Mouse (Mus musculus) gastrocnemius, postnatal 10 days (tissue): ENCODE data around the gene Rad9a. TPM values are rescaled to one million over a fixed set of nuclear protein-coding genes. Genes with fewer than 3 reads are reported as not detected.

Source experiments
- DNase-seq: peaks from one replicate; pipeline ENCODE4 v3.0.0; 2021; ENCODE audit warnings: mixed read lengths
- total RNA-seq, 2 experiments: library from RNA; stranded (reverse); gene quantifications; 2 replicates each; pipeline ENCODE4 v1.2.3; 2021

Rad9a gene
- total RNA-seq, 2 experiments from 2014 or later: 4.1 to 6.0 TPM

DNA sequence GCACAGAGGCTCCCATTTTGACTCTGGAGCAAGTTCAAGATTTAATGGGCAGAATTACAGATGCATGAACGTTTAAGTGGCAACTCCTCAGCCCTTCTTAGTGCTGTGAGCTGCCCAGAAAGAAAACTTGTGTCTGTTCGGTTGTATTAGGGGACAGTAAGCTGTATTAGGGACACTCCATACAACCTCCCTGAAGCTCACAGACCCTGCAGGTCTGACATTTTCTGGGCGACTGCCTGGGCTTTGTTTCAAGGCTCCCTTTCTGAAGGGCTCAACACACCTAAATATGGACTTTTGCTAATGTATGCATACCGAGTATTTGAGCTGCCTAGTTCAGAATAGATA lies 37.9 kb downstream of the Rad9a start:
- no peak for DNase-seq

DNA sequence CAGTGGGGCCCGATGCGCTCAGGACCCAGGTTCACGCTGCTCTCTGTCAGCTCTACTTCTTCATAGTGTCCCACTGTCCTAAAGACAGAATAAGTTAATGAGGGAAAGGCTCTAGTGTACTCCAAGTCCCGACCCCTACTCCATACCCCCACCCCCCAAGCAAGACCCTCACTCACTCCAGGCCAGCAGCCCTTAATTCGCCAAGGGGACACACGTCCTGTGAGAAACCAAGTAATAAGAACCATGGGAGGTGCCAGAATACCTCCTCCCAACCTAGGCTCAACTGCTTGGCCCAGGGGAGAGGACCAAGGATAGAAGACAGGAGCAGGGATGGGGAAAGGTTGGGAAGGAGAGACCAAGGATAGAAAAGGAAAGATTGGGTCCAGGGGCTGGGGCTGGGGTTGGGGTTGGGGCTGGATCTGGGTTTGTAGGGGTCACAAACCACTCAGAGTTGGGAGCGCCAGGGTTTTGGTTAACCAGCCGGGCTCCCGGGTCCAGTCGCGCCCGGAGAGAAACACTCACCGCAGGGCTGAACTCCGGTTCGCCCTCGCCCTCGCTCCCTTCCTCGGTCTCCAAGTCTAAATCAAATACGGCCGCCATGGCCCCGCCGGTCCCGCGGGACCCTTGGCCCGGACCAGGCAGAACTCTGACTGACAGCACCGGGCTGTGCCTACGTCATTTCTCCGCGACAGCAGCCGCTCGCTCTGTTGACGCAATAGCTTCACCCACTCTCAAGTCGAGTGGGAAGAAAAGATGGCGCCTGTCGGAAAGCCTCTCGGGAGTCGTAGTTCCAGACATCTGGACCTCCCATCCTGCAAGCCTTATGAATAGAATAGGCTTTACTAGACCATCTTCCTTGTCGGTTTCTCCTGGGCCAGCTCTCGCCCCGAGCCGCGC lies 38.6 kb downstream of the Rad9a start, which contains the start of gene Rps6kb2:
Gene Rps6kb2, minus strand, starts transcription at position 709 of the 897 bp plus-strand sequence.
- peak; percentile 97 for DNase-seq

DNA sequence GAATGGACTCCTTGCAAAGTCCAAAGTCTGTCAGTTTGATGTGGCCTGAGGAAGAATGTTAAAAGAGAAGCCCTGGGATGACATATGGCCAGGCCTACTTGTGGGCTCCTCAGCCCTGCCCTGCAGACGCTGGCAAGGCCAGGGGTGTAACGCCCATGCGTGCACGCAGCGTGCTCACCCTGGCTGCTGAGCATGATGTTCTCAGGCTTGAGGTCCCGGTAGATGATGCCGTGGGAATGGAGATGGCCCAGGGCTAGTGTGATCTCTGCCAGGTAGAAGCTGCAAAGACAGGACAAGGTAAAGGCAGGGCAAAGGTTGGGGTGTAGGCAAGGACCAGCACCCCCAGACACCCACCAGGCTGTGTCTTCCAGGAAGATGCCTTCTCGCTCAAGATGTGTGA lies 42.4 kb downstream of the Rad9a start:
- no peak for DNase-seq

DNA sequence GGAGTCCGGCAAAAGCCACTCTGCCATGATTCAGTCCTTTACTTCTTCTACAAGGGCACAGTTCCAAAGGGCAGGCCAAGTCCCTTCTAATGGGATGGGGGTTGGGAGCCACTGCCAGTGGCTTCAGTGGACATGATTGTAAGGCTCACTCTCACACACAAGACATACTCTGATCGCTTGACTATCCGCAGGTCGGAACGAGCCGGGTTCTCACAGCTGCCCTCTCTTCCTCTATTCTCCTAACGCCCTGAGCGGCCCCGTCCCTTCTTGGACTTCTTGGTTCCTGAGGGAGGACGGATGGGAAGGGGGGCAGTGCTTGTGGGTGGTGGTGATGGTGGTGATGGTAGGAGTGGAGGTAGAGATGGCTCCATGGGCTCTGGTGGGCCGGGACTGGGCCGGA lies 44.7 kb downstream of the Rad9a start:
- DNase-seq: no peak

DNA sequence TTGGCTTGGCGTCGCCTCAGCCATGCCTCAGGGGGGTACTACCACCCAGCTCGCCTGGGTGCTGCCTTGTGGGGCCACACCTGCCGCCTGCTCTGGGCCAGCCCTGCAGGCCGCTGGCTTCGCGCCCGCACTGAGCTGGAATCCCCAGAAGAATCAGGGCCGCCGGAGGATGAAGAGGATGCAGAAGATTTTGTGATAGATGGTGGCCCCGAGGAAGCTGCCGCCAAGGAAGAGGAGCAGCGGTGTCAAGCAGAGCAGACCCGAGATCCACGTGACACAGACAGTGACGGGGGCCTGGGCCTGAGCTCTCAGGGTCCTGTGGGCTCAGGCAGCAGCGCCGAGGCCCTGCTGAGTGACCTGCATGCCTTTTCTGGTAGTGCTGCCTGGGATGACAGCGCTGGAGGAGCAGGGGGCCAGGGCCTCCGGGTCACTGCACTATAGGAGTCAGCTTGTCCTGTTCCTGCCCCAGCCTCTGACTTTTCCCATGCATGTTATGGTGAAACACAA lies 45.3 kb downstream of the Rad9a start:
- no peak for DNase-seq

DNA sequence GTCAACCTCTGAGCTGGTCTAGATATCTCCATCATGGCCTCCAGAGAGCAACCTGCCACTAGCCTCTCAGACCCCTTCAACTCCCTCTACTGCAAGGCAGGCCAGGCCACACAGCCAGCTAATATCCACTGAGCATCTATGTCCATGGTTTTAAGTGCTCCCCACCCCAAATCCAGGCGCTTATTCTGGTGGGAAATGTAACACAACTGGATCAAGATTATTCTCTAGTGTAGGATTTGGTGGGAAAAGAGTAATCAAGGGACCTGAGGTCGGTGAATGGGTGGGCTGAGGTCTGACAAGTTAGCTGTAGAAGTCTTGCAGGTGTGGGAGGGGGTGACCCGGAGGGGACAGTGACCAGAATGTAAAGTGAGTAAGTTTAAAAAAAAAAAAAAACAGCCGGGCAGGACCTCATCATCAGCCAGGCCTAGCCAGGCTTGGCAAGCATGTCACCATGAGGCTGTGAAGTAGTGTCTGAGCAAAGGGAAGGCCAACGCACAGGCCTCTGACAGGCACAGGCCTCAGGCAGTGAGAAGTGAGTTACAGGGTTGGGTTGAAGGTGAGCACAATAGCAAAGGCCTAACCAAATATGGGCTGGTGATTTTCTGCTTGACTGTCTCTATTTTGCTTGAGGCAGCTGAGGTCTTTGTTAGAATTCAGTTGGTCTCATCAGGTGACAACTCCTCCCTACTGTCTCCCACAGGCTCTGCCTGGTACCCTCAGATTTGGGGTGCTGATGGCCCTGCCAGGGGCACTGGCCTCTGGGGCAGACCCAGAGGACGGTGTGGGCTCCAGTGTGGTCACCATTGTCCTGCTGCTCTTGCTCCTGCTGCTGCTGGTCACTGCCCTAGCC lies 46.0 kb downstream of the Rad9a start:
- DNase-seq: no peak

DNA sequence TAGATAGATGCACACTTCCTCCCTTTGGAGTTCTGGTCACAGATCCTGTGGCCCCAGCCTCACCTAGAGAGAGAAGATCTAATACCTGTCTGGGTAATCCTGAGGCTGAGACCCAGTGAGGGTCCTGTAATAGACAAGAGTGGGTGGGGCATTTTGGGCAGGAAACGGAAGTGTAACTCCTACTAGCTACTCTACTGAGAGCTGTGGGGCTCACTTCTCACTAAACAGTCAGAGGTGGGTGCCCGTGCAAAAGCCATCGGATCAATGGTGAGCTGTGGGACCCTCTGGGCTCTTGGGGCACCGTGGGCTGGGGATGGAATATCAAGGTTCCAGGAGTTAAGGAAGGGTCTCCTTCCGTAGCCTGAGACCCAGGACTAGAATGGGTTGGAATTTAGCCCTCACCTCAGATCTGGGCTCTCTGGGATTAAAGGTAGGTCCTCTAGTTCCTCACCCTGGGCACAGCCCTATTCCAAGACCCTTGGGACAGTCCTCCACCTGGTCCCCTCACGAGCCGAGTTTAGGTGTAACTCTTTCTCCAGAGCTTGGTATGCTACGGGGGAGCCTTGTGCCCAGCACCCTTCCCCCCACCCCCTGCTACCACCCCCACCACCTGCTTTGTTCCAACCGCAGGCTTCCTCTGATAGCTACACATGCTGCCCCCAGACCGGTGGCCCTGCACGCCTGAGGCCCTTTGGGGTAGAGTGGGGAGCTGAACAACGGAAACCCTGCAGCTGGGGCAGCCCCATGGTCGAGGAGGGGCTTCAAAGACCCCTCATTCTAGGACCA lies 46.8 kb downstream of the Rad9a start:
- DNase-seq: no peak

DNA sequence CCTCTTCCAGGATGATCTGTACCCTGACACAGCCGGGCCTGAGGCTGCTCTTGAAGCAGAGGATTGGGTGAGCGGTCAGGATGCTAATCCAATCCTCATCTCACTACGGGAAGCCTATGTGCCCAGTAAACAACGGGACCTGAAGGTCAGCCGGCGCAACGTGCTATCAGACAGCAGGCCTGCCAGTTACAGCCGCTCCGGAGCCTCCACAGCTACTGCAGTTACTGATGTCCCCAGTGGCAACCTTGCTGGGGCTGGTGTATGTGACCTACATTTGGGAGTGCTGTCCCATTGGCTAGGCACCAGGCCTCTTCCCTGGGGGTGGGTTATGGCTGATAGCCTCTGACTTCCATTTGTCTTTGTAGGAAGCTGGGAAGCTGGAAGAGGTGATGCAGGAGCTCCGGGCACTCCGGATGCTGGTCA lies 48.2 kb downstream of the Rad9a start, which contains the start of gene Ptprcap:
Gene Ptprcap, plus strand, starts transcription at position 373 of the 423 bp plus-strand sequence.
- no peak for DNase-seq

DNA sequence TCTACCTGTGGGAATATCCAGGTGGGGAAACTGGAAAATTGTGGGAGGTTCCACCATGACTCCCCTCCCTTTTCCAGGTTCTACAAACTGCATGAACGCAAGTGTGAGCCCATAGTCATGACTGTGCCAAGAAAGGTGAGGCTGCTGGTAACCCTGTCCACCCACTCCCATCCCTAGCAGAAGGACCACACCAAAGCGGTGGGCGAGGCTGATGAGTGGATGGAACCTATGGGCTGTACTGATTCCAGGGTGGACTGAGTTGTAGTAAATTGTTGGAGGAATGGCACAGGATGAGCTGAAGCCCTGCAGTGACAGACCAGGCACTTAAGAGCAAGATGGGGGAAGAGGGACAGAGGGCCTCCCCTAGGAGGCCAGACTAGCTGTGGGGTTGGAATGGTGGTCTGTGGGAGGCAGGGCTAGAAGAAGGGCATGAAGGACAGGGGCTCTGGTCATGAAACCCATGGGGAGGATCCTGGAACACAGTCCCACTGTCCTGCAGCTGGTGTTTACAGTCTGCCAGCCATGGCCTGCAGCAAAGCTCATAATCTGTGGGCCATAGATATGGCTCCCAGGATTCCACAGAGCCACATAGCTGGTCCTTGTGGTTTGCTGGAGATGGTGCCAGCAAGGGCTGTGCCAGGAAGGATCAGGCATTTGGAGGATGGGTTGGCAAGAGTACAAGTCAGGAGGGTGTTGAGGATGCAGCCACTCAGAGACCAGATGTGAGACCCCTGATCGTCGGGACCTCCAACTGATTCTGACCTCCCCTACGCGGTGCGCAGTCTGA lies 48.8 kb downstream of the Rad9a start:
- no peak for DNase-seq

DNA sequence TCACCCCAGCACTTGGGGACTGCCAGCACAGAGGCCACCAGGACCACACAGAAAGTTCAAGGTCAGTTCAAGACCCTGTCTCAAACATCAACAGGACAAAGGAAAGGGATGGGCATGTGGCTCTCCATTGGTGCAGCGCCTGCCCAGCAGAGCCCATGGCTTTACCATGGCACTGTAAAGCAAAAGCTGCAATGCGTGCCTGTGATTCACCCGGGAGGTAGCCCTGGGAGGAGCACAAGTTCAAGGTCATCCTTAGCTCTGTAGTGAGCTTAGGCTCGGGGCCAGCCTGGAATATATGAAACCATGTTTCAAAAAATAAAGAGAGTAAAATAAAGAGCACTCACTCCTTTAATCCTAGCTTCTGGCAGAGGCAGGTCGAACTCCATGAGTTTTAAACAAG lies 49.6 kb downstream of the Rad9a start:
- DNase-seq: no peak

DNA sequence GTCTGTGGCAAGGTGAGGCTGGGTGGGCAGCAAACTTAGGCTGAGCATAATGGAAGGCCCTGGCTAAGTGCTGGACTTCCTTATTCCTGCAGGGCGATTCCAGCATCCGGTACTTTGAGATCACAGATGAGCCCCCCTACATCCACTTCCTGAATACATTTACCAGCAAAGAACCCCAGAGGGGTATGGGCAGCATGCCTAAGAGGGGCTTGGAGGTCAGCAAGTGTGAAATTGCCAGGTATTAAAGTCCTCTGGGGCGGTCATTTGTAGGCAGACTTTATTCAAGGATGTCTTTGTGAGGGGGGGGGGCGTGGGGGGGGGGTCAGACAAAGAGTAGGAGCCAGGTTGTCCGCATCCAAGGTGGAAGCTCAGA lies 50.0 kb downstream of the Rad9a start:
- DNase-seq: no peak

DNA sequence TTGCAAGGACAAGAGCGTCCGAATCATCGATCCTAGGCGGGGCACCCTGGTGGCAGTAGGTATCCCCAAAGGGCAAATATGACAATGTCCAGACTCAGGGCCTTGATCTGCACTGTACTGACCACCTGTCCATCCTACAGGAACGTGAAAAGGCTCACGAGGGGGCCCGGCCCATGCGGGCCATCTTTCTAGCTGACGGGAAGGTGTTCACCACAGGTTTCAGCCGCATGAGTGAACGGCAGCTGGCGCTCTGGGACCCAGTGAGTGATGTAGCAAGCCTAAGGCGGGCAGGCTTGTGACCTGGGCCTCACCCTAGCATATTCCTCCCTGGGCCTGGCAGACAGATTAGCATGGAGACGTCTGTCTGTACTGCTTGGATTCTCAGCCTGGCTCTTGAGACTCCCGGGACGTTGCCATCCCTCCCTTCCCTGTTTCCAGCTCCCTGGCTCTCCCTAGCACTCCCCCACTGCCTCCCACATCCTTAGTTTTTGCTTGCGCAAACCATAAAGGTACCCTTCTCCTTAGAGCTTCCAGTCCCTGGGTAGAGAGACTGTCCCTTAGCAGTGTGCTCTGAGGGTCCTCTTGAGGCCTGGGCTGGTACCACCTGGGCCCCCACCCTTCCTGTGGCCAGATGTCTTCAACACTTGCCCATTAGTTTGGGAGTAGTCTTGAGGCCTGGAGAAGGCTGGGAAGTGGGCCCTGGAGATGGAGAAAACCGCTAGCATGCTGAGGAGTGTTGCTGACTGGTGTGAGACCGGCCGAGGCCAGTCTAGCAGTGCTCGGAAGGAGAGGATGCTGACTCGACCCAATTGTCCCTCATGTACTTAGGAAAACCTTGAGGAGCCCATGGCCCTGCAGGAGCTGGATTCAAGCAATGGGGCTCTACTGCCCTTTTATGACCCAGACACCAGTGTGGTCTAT lies 50.6 kb downstream of the Rad9a start:
- DNase-seq: no peak

DNA sequence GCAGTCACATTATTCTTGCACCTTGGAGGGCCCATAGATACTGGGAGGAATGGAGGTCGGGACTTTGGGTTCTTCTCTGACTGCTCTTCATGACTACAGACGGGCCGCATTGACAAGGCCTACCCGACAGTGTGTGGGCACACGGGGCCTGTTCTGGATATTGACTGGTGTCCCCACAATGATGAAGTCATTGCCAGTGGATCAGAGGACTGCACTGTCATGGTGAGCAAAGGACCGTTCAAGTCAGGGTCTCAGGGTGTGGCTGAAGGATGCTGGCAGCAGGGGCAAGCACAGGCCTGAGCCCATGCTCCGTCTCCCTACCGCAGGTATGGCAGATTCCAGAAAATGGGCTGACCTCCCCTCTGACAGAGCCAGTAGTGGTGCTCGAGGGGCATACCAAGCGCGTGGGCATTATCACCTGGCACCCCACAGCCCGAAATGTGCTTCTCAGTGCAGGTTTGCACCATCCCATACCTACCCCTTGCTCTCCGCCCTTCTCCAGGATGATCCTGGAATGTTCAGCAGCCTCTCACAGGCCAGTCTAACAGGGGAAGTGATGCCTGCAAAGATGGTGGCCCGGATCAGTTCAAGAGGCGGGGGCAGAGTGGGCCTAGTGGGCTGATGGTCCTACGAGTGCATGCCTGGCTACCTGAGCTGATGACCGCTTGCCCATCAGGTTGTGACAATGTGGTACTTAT lies 51.5 kb downstream of the Rad9a start:
- DNase-seq: no peak

DNA sequence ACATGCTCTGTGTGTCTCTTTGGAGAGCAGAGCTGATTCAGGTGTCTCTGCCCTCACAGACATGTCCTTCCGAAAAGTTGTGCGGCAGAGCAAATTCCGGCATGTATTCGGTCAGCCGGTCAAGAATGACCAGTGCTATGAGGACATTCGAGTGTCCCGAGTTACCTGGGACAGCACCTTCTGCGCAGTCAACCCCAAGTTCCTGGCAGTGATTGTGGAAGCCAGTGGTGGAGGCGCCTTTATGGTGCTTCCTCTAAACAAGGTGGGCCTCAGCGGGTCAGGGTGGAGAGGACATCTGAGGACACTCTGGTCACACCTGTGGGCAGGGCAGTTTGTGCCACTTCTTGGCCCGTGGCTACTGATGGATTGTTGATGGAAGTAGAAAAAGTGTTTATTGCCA lies 52.2 kb downstream of the Rad9a start:
- DNase-seq: no peak

DNA sequence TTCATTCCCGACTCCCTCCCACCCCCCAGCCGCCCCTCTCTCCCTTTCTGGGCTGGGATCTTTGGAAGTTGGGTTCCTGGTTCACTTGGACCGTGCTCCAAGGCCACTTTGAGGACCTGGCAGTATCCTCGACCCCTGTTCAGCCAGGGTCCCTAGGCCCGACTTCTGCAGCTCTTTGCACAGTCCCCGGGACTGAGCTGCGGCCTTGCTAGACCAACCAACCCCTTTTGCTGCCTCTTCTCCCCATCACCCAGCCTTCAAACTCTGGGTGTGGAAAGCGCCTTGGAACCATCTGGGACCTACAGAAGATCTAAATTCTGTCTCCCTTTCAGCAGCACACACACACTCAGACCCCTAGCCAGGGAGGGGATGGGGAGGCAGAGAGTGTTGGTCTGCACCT lies 52.6 kb downstream of the Rad9a start:
- no peak for DNase-seq

DNA sequence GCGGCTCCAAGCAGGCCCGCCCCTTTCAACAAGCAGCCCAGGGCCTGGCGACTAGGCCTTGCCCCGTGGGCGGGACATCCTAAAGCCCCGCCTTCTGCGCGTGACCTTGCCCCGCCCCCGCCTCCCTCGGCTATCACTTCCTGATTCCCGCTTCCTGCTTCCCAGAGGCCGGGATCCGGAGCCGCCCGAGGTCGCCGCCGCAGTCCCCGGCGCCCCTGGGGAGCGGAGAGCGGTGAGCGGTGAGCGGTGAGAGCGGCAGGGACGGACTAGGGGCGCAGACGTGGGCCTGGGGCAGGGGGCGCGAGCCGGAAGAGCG lies 53.0 kb downstream of the Rad9a start, which contains the start of gene Coro1b:
Gene Coro1b, plus strand, starts transcription at position 129 of the 316 bp plus-strand sequence.
- peak; percentile 99 for DNase-seq

DNA sequence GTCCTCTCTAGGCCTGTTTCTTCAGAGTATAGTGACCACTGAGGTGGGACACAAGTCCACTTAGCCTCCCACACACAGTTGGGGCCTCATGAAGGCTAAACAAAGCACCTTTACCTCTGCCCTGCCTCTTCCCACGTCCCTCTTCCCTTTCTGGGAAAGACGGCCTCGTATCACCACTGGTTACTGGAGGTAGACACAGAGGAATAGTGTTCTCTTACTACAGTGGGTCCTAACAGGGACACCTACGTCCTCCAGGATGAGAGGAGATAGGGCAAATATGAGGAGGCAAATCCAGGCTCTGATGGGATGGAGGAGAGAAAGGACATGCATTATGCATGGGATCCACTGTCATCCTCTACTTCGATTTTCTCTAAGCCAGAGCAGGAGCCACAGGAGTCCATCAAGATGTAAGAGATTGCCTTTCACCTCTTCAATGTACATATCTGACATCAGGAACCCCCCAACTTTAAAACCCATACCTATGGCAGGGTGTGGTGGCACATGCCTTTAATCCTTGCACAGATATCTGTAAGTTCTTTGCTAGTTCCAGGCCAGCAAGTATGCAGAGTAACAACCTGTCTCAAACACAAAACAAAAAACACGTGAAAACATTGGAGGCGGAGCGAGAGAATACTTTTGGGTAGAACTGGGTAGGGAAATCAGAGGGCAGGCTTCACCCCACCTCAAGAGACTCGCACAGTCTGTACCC lies 53.5 kb downstream of the Rad9a start:
- DNase-seq: no peak

DNA sequence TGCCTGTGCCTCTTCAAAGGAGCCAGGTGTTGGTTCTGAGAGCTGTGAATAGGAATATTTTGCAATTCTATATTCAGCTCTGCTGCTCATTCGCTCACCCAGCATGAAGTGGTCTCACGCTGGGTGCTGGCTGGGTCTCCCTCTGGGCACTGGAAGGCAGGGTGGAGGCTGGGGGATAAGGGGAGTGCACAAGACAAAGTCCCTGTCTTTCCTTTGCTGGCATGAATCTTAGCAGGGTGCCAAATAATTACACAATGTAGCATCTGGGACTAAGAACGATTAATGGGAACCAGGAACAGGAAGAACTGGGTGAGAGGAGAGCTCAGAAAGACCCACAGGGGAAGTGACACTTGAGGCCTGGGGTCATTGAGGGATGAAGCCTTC lies 54.4 kb downstream of the Rad9a start:
- DNase-seq: no peak
